Mouse (Mus musculus): ENCODE measurements around the gene Scrn3.

Gene Scrn3

GRCm38 (mm10) chr2:73312152-73313116 lies at the start of gene Scrn3, which contains the start of gene Cir1:
TSS of gene Scrn3 (plus strand) at chr2:73312601.
TSS of gene Cir1 (minus strand) at chr2:73312701.
- DNase-seq = peak; percentile 97

DNA sequence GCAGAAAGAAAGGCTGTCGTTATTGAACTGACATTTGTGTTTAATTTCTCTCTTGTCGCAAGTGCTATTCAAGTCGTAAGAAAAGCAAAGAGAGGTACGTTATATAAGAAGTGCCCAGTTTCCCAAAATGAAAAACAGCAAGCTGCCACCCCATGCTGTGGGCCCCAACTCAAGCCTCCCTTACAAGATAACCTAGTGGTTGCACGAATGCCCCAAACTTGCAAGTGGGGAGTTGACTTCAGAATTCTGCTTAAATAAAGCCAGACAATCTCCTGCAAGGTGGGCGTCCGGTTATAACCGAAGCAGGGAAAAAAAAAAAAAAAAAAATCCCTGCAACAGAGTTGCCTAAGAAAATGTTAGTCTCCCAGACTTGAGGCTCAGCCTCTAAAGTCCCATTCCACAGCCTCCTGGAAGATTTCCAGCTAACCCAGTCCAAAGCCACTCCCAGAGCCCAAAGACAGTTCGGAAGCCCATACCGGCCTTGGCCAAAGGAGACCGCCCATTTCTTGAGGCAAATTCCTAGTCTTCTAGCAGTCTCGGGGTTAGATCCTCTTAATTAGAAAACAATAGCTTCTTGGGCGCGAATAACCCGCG lies 49.1 kb upstream of the Scrn3 start:
- no peak for DNase-seq

DNA sequence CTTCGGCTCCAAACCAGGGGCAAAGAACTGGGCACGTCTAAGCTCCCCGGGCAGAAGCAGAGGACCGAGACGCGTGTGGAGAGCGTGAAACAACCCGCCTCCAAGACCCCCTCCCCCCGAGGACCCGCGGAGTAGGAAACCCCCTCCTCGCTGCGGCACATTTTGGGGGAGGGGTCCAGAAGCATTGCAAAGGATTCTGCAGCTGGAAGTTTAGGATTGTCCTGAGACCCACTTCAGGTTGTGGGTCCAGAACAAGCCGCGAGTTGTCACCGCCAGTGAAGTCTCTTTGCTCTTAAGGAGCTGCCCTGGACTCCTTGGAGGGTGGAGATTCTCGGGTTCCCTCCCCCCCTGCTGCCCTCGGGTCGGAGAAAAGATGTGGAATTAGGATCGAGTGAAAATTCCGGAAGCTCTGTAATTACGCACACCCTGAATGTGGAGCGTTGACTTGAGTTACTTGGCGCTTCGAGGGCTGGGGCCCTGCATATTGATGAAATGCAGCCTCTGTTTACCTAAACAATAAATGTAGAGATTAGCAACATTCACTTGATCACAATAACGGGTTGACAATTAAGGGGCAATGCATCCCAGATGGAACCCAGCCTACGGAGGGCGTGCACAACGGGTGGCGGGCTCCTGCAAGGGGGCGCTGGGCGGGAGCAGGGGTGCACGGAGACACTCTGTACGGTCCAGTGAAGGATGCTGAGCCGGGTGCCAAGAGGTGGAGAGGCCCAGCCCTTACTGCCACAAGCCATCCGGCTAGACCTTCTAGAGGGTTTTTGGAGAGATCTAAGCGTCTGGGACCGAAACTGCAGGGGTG lies 48.4 kb upstream of the Scrn3 start:
- DNase-seq = no peak

GRCm38 (mm10) chr2:73264611-73265195 lies 47.7 kb upstream of the Scrn3 start:
- DNase-seq = no peak

DNA sequence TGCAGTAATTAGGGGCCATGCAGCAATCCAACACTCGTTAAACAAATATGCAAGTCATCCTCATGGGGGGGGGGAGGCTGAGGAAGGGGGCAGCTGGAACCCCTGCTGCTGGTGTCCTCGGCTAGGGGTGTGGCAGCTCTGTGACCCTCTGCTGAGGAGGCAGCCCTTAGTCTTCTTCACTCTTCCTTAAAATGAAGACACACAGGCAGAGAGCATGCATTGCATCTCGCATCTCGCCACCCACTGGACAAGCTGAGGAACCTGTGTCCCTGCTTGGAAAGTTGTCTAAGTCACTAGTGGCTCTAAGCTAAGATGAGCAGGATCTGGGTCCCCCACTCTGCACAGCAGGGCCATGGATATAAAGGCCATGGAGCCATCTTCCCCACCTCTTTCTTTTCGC lies 46.4 kb upstream of the Scrn3 start:
- peak; percentile 28 for DNase-seq

DNA sequence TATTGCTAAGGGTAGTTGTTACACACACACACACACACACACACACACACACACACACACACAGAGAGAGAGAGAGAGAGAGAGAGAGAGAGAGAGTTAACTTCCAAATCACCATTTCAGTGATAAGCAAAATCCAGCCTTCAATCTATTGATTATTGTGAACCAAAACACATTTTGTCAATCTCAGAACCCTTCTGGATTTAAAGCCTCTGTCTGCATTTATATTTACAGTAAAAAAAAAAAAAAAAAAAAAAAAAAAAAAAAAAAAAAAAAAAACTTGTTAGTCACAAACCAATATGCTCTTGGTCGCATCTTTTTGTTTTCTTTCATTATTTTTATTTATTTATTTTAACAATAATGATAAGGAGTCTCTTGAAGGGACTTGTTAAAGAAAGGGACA lies 45.8 kb upstream of the Scrn3 start:
- DNase-seq = no peak

DNA sequence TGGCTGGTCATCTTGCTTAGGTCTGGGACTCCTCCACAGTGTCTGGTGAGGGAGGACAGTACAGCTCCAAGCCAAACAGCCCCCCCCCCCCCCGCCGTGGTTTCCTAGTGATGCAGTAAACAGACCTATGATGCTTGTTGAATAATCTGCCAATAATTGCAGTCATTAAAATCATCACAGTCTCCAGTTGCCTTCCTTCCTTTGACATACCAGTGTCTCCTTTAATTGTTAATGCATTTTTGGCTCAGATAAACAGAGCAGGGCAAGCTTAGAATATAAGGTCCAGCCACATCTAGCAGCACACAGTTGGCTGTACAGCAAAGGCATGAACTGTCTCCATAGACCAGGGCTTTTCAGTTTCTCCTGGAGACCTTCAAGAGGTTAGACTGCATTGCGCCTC lies 45.2 kb upstream of the Scrn3 start:
- no peak for DNase-seq

DNA sequence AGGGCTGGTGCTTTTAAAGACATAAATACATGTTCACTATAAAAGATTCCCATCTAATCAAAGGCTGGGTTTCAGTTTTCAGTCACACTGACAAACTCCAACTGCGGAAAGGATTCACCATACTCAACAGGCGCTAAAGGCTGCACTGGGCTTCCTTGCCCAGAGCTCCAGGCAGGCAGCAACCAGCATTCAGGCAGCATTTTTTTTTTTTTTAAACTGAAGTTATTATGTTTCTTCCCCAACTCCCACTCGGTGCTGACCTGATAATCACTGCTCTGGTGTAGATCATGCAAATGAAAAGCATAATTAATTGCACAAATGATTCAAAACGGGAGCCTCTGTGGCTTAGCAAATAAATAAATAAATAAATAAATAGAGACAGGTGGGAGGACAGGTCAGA lies 44.6 kb upstream of the Scrn3 start:
- no peak for DNase-seq

GRCm38 (mm10) chr2:73268281-73268680 lies 44.1 kb upstream of the Scrn3 start:
- DNase-seq = no peak

- DNase-seq = no peak
Observed at GRCm38 (mm10) chr2:73268836-73269395, 43.5 kb upstream of the Scrn3 start.

GRCm38 (mm10) chr2:73269666-73270065 lies 42.7 kb upstream of the Scrn3 start:
- peak; percentile 27 for DNase-seq

DNA sequence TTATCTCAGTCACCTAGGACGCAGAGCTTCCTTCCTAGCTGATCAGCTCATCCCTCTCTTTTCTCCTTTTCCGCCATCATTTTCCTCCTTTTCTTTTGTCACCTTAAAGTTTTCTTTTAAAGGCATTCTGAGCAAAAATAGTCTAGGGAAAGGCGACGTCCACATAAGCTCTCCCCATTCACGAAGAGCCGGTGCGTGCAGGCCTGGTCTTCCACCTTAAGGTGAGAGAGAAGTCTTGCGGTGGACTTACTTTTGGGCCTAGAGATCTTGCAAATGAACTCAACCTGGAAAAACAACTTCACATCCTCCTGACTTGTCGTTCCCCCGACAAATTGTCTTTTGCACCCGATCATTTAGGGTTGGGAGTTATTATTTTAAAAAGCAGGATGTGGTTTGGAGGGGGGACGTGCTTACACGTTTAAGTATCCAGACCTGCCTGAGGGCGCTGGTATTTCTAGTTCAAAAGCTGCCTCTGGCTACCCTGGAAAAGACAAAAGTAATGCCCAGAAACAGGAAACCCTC lies 42.3 kb upstream of the Scrn3 start:
- no peak for DNase-seq

DNA sequence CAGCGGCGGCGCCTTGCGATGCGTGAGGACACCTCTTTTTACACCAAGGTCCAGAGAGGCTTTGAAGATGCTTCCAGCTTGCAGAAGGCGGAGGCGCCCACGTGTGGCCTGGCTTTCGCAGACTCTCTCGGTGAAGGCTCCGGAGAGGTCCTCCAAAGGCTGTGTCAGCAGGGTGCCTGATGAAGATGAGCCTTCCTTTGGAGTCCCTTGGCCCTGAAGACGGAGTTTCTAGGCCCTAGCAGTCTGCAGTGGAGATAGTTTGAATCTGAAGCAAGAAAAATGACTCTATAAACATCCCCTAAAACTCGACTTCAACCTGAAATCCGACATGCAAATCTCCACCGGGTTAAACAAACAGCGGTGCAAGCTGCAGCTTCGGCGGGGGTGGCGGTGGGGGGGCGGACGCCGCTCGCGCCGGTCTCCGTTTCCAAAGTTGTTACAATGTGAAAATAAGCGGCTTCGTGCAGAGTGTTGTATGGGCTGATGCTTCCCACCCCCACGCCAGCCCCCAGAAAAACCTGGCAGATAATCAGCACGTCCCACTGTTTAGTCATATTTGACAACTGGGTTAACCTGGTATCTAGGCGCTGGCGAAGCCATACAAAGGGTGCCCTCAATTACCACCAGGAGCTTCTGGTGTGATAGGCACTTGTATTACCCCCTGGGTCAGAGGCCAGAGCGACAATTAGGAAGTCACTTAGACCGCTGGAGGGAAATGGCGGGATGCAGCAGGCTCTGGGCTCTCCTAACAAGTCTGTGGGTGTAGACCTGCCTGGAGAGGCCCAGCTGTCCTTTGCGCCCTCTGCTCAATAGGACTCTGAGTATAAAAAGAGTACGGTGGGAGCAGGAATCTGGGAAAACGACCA lies 41.6 kb upstream of the Scrn3 start:
- DNase-seq = peak; percentile 43

- DNase-seq = peak; percentile 82
Observed at GRCm38 (mm10) chr2:73271459-73272161, 40.8 kb upstream of the Scrn3 start, which contains the start of gene Sp9. TSS of gene Sp9 (plus strand) at chr2:73271925.

- peak; percentile 53 for DNase-seq
Observed at GRCm38 (mm10) chr2:73272351-73273248, 39.8 kb upstream of the Scrn3 start.

- peak; percentile 70 for DNase-seq
Observed at GRCm38 (mm10) chr2:73273249-73274118, 38.9 kb upstream of the Scrn3 start.

DNA sequence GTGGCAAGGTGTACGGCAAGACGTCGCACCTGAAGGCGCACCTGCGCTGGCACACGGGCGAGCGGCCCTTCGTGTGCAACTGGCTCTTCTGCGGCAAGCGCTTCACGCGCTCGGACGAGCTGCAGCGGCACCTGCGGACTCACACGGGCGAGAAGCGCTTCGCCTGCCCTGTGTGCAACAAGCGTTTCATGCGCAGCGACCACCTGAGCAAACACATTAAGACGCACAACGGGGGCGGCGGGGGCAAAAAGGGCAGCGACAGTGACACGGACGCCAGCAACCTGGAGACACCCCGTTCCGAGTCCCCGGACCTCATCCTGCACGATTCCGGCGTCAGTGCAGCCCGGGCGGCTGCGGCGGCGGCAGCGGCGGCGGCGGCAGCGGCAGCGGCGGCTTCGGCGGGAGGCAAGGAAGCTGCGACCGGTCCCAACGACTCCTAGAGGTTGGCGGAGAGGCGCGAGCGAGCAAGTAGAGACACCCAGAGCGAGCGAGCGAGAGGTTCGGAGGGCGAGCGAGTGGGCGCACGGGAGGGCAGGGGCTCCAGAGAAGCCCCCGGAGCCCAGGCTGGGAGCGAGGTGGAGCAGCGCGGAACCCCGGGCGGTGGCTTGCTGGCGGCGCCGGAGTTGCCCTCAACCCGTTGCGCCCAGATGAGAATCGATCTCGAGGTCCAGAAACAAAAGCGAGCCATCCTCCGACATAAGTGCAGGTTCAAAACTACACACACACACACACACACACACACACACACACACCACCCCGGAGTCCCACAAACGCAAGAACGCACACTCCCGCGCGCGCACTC lies 38.1 kb upstream of the Scrn3 start:
- peak; percentile 70 for DNase-seq
